Mouse (Mus musculus): Measurements from ENCODE around the gene Sept4. TPM values are rescaled to one million over a fixed set of nuclear protein-coding genes. Genes with fewer than 3 reads are reported as not detected.

The Sept4 gene
- polyA plus RNA-seq, 1 experiment from 2014 or later, result 30.0 TPM

- Histone ChIP-seq H3K27me3 (ENCODE audit: control insufficient read depth, insufficient read depth, low read length) (no peaks in the 10 kb centered on the region), H3K9me3 (ENCODE audit: control insufficient read depth, low read length) (no peaks in the 10 kb centered on the region), H3K27ac (ENCODE audit: low read depth, low read length) (no peak overlapping the region), H3K4me2 (ENCODE audit: low read depth, low read length) (no peak overlapping the region), H3K9ac (replicated peaks; ENCODE audit: low read depth, low read length) (no peak overlapping the region), H3K4me3 (ENCODE audit: low read depth, low read length) (no peak overlapping the region), H3K4me1 (ENCODE audit: control insufficient read depth, insufficient read depth, low read length) (no peaks in the 10 kb centered on the region), H3K36me3 (ENCODE audit: control insufficient read depth, insufficient read depth, low read length) (peaks cover 28% of the 10 kb centered on the region; the same call in 1 of the 2 replicates)
- 85% methylated on average over 4 of the region's 4 CpGs for WGBS
- no peak for ATAC-seq (ENCODE audit: low read depth)
Measured at GRCm38 (mm10) chr11:87623160-87623559, 54.5 kb downstream of the Sept4 start.

GRCm38 (mm10) chr11:87629859-87630258, 61.2 kb downstream of the Sept4 start:
- Histone ChIP-seq H3K36me3 (ENCODE audit: control insufficient read depth, insufficient read depth, low read length) (0 out of 2 replicates have a peak, but pooled peaks cover 3% of the 10 kb centered on the region), H3K9me3 (ENCODE audit: control insufficient read depth, low read length) (no peaks in the 10 kb centered on the region), H3K4me1 (ENCODE audit: control insufficient read depth, insufficient read depth, low read length) (no peaks in the 10 kb centered on the region), H3K4me3 (ENCODE audit: low read depth, low read length) (no peak overlapping the region), H3K9ac (replicated peaks; ENCODE audit: low read depth, low read length) (no peak overlapping the region), H3K4me2 (ENCODE audit: low read depth, low read length) (no peak overlapping the region), H3K27me3 (ENCODE audit: control insufficient read depth, insufficient read depth, low read length) (no peaks in the 10 kb centered on the region), H3K27ac (ENCODE audit: low read depth, low read length) (no peak overlapping the region)
- no peak for ATAC-seq (ENCODE audit: low read depth)
- WGBS, result 32% methylated on average over 10 of the region's 10 CpGs

GRCm38 (mm10) chr11:87638793-87639192, 70.1 kb downstream of the Sept4 start:
- 12% methylated on average over 2 of the region's 2 CpGs for WGBS
- no peak overlapping the region for H3K27ac ChIP-seq (ENCODE audit: low read depth, low read length)

GRCm38 (mm10) chr11:87639206-87639605, 70.5 kb downstream of the Sept4 start:
- no peak for ATAC-seq (ENCODE audit: low read depth)
- no peaks in the 10 kb centered on the region for H3K27me3 ChIP-seq (ENCODE audit: control insufficient read depth, insufficient read depth, low read length)
- H3K9me3 ChIP-seq (ENCODE audit: control insufficient read depth, low read length), result no peaks in the 10 kb centered on the region
- peak overlapping the region; percentile 30 for H3K4me3 ChIP-seq (ENCODE audit: low read depth, low read length)
- WGBS, result under 1% methylated on average over 29 of the region's 29 CpGs
- no peak overlapping the region for H3K27ac ChIP-seq (ENCODE audit: low read depth, low read length)
- peaks cover 4% of the 10 kb centered on the region; the same call in 1 of the 2 replicates for H3K4me1 ChIP-seq (ENCODE audit: control insufficient read depth, insufficient read depth, low read length)
- peaks cover 4% of the 10 kb centered on the region; the same call in 1 of the 2 replicates for H3K36me3 ChIP-seq (ENCODE audit: control insufficient read depth, insufficient read depth, low read length)
- H3K4me2 ChIP-seq (ENCODE audit: low read depth, low read length), result peak overlapping the region; percentile 75
- peak overlapping the region; percentile 61 for H3K9ac ChIP-seq (replicated peaks; ENCODE audit: low read depth, low read length)

More at GRCm38 (mm10) chr11:87638793-87639192, 70.1 kb downstream of the Sept4 start:
- H3K36me3 ChIP-seq (ENCODE audit: control insufficient read depth, insufficient read depth, low read length), result peaks cover 4% of the 10 kb centered on the region; the same call in 1 of the 2 replicates
- ATAC-seq (ENCODE audit: low read depth), result no peak
- H3K4me1 ChIP-seq (ENCODE audit: control insufficient read depth, insufficient read depth, low read length), result peaks cover 4% of the 10 kb centered on the region; the same call in 1 of the 2 replicates
- H3K27me3 ChIP-seq (ENCODE audit: control insufficient read depth, insufficient read depth, low read length), result no peaks in the 10 kb centered on the region
- H3K9me3 ChIP-seq (ENCODE audit: control insufficient read depth, low read length), result no peaks in the 10 kb centered on the region
- H3K4me3 ChIP-seq (ENCODE audit: low read depth, low read length), result peak overlapping the region; percentile 30
- peak overlapping the region; percentile 75 for H3K4me2 ChIP-seq (ENCODE audit: low read depth, low read length)
- peak overlapping the region; percentile 61 for H3K9ac ChIP-seq (replicated peaks; ENCODE audit: low read depth, low read length)

Other genes starting within 250 kb of the Sept4 start
- gene Ppm1e, start 209.9 kb upstream of the Sept4 start, polyA plus RNA-seq (2014; fragmentation: Nextera tagmentation; extraction: Ambion mirVana), result 39.3 and 40.2 TPM in 2 replicates
- gene Rad51c, start 163.9 kb upstream of the Sept4 start, polyA plus RNA-seq (2014; fragmentation: Nextera tagmentation; extraction: Ambion mirVana), result 4.9 and 6.0 TPM in 2 replicates
- gene Tex14, start 163.8 kb upstream of the Sept4 start, polyA plus RNA-seq (2014; fragmentation: Nextera tagmentation; extraction: Ambion mirVana), result 0.51 and 0.64 TPM in 2 replicates
- not detected in 2 replicates for gene Gm11492, start 2.2 kb upstream of the Sept4 start, polyA plus RNA-seq (2014; fragmentation: Nextera tagmentation; extraction: Ambion mirVana)
- 51.0 and 66.8 TPM in 2 replicates for gene Mtmr4, start 23.3 kb downstream of the Sept4 start, polyA plus RNA-seq (2014; fragmentation: Nextera tagmentation; extraction: Ambion mirVana)
- 0.33 and 0.62 TPM in 2 replicates for gene Hsf5, start 48.3 kb downstream of the Sept4 start, polyA plus RNA-seq (2014; fragmentation: Nextera tagmentation; extraction: Ambion mirVana)
- gene Rnf43, start 93.8 kb downstream of the Sept4 start, polyA plus RNA-seq (2014; fragmentation: Nextera tagmentation; extraction: Ambion mirVana), result 0.71 and 1.1 TPM in 2 replicates
- 137 and 139 TPM in 2 replicates for gene Supt4a, start 168.6 kb downstream of the Sept4 start, polyA plus RNA-seq (2014; fragmentation: Nextera tagmentation; extraction: Ambion mirVana)
- 47.8 and 55.2 TPM in 2 replicates for gene Tspoap1, start 191.6 kb downstream of the Sept4 start, polyA plus RNA-seq (2014; fragmentation: Nextera tagmentation; extraction: Ambion mirVana)
- gene Mpo, start 224.7 kb downstream of the Sept4 start, polyA plus RNA-seq (2014; fragmentation: Nextera tagmentation; extraction: Ambion mirVana), result 0.31 and 2.2 TPM in 2 replicates

All from neural tube, embryonic 14.5 days (tissue).